Mouse (Mus musculus): ENCODE results near the gene Fzd9. TPM values are rescaled to one million over a fixed set of nuclear protein-coding genes. Genes with fewer than 3 reads are reported as not detected.
"Not testable (repeated sequence)": the region's sequence is repeated elsewhere in the genome, so short reads cannot be mapped to it uniquely, and the experiment has no call there.

The Fzd9 gene
- total RNA-seq, 2 experiments from 2014 or later, result 5.1 TPM

GRCm38 (mm10) chr5:135246531-135246930 lies 4.5 kb downstream of the Fzd9 start:
- no peak for TF ChIP-seq CTCF (IDR thresholded peaks at IDR 0.05)
- no peak overlapping the region for H3K4me3 ChIP-seq
- DNase-seq (ENCODE audit: extremely low spot score in 1 of 2, low spot score in 2 of 2), result no peak
- intact Hi-C loops (cut with DNase I), result loop anchor here (5.0 kb wide), 1 partner anchor 36 kb away; no protein-coding TSS in a partner anchor
- H3K27ac ChIP-seq, result no peak overlapping the region

- TF ChIP-seq CTCF (IDR thresholded peaks at IDR 0.05), result no peak
- no peak overlapping the region for H3K4me3 ChIP-seq
- H3K27ac ChIP-seq, result no peak overlapping the region
- DNase-seq (ENCODE audit: extremely low spot score in 1 of 2, low spot score in 2 of 2), result no peak
- intact Hi-C loops (cut with DNase I), result no loop called here
Measured at GRCm38 (mm10) chr5:135243166-135243565, 7.9 kb downstream of the Fzd9 start.

GRCm38 (mm10) chr5:135242608-135243007 lies 8.4 kb downstream of the Fzd9 start:
- Histone ChIP-seq H3K27ac (no peak overlapping the region), H3K4me3 (no peak overlapping the region)
- no peak for DNase-seq (ENCODE audit: extremely low spot score in 1 of 2, low spot score in 2 of 2)
- no peak for TF ChIP-seq CTCF (IDR thresholded peaks at IDR 0.05)
- intact Hi-C loops (cut with DNase I), result no loop called here

- DNase-seq (ENCODE audit: extremely low spot score in 1 of 2, low spot score in 2 of 2), result no peak
- TF ChIP-seq CTCF (IDR thresholded peaks at IDR 0.05), result no peak
- Histone ChIP-seq H3K4me3 (no peak overlapping the region), H3K27ac (no peak overlapping the region)
- intact Hi-C loops (cut with DNase I), result no loop called here
Measured at GRCm38 (mm10) chr5:135242136-135242535, 8.9 kb downstream of the Fzd9 start.

- intact Hi-C loops (cut with DNase I), result no loop called here
- no peak for TF ChIP-seq CTCF (IDR thresholded peaks at IDR 0.05)
- no peak overlapping the region for H3K4me3 ChIP-seq
- no peak overlapping the region for H3K27ac ChIP-seq
- DNase-seq (ENCODE audit: extremely low spot score in 1 of 2, low spot score in 2 of 2), result no peak
Measured at GRCm38 (mm10) chr5:135241474-135241873, 9.6 kb downstream of the Fzd9 start.

GRCm38 (mm10) chr5:135238832-135239231 lies 12.2 kb downstream of the Fzd9 start:
- Histone ChIP-seq H3K4me3 (no peak overlapping the region), H3K27ac (no peak overlapping the region)
- intact Hi-C loops (cut with DNase I), result no loop called here
- peak; percentile 40 for TF ChIP-seq CTCF (IDR thresholded peaks at IDR 0.05)
- DNase-seq (ENCODE audit: extremely low spot score in 1 of 2, low spot score in 2 of 2), result no peak

- intact Hi-C loops (cut with DNase I), result loop anchor here (1.0 kb wide), 1 partner anchor 50 kb away; no protein-coding TSS in a partner anchor
- H3K27ac ChIP-seq, result no peak overlapping the region
- no peak overlapping the region for H3K4me3 ChIP-seq
- DNase-seq (ENCODE audit: extremely low spot score in 1 of 2, low spot score in 2 of 2), result peak; percentile 58 to 70
- peak; percentile 89 for TF ChIP-seq CTCF (IDR thresholded peaks at IDR 0.05)
Measured at GRCm38 (mm10) chr5:135236571-135236970, 14.5 kb downstream of the Fzd9 start.

GRCm38 (mm10) chr5:135233166-135233920 lies 17.7 kb downstream of the Fzd9 start:
- intact Hi-C loops (cut with DNase I), result no loop called here

GRCm38 (mm10) chr5:135230186-135230585 lies 20.8 kb downstream of the Fzd9 start:
- no peak overlapping the region for H3K4me3 ChIP-seq
- intact Hi-C loops (cut with DNase I), result no loop called here
- H3K27ac ChIP-seq, result no peak overlapping the region
- DNase-seq (ENCODE audit: extremely low spot score in 1 of 2, low spot score in 2 of 2), result no peak
- no peak for TF ChIP-seq CTCF (IDR thresholded peaks at IDR 0.05)

More at GRCm38 (mm10) chr5:135233166-135233920, 17.7 kb downstream of the Fzd9 start:
- H3K27ac ChIP-seq, result no peak overlapping the region
- DNase-seq (ENCODE audit: extremely low spot score in 1 of 2, low spot score in 2 of 2), result no peak
- no peak overlapping the region for H3K4me3 ChIP-seq
- TF ChIP-seq CTCF (IDR thresholded peaks at IDR 0.05), result no peak

GRCm38 (mm10) chr5:135225879-135226278 lies 25.2 kb downstream of the Fzd9 start:
- intact Hi-C loops (cut with DNase I); H3K27ac ChIP-seq; DNase-seq (ENCODE audit: extremely low spot score in 1 of 2, low spot score in 2 of 2); H3K4me3 ChIP-seq: not testable (repeated sequence)
- TF ChIP-seq CTCF (IDR thresholded peaks at IDR 0.05), result peak; percentile 24

- no peak for DNase-seq (ENCODE audit: extremely low spot score in 1 of 2, low spot score in 2 of 2)
- intact Hi-C loops (cut with DNase I), result no loop called here
Measured at GRCm38 (mm10) chr5:135224169-135224568, 26.9 kb downstream of the Fzd9 start.

GRCm38 (mm10) chr5:135222066-135222465 lies 29.0 kb downstream of the Fzd9 start:
- Histone ChIP-seq H3K4me3 (no peak overlapping the region), H3K27ac (no peak overlapping the region)
- no peak for DNase-seq (ENCODE audit: extremely low spot score in 1 of 2, low spot score in 2 of 2)
- intact Hi-C loops (cut with DNase I), result no loop called here
- TF ChIP-seq CTCF (IDR thresholded peaks at IDR 0.05), result no peak

More at GRCm38 (mm10) chr5:135224169-135224568, 26.9 kb downstream of the Fzd9 start:
- no peak overlapping the region for H3K27ac ChIP-seq
- no peak for TF ChIP-seq CTCF (IDR thresholded peaks at IDR 0.05)
- no peak overlapping the region for H3K4me3 ChIP-seq

GRCm38 (mm10) chr5:135220941-135221340 lies 30.1 kb downstream of the Fzd9 start:
- Histone ChIP-seq H3K4me3 (no peak overlapping the region), H3K27ac (no peak overlapping the region)
- no peak for DNase-seq (ENCODE audit: extremely low spot score in 1 of 2, low spot score in 2 of 2)
- intact Hi-C loops (cut with DNase I), result no loop called here
- no peak for TF ChIP-seq CTCF (IDR thresholded peaks at IDR 0.05)
